Mouse (Mus musculus) midbrain, embryonic 13.5 days (tissue): ENCODE measurements around the gene Fancd2os. TPM values are rescaled to one million over a fixed set of nuclear protein-coding genes. Genes with fewer than 3 reads are reported as not detected.
A peak's percentile ranks its signal among the peaks of the same experiment; 100 is the strongest.

Experiments used
- ATAC-seq: fragments of 200-750 bp; cut with Nextera tagmentation; 2 replicates; pipeline ENCODE4 v1.8.0; 2017; ENCODE audit warnings: mild to moderate bottlenecking, moderate TSS enrichment, moderate library complexity
- H3K27ac ChIP-seq: fragments of 300-500 bp; sonication (generic); 2 replicates; pipeline ENCODE4 v1.5.1; 2015; ENCODE audit warnings: inconsistent platforms, mild to moderate bottlenecking, moderate library complexity
- H3K27me3 ChIP-seq: fragments of 300-500 bp; sonication (generic); 2 replicates; pipeline ENCODE4 v1.6.1; 2015; ENCODE audit warnings: mild to moderate bottlenecking, inconsistent platforms
- H3K36me3 ChIP-seq: fragments of 300-500 bp; sonication (generic); 2 replicates; pipeline ENCODE4 v1.6.1; 2015; ENCODE audit warnings: mild to moderate bottlenecking, inconsistent platforms
- H3K4me1 ChIP-seq: fragments of 300-500 bp; sonication (generic); replicated peaks from 2 replicates; pipeline ENCODE4 v1.6.1; 2015; ENCODE audit warnings: inconsistent platforms
- H3K4me2 ChIP-seq: fragments of 300-500 bp; sonication (generic); replicated peaks from 2 replicates; pipeline ENCODE4 v1.6.1; 2015; ENCODE audit warnings: moderate library complexity, mild to moderate bottlenecking, inconsistent platforms
- H3K4me3 ChIP-seq: fragments of 300-500 bp; sonication (generic); replicated peaks from 2 replicates; pipeline ENCODE4 v1.5.1; 2015; ENCODE audit warnings: mild to moderate bottlenecking, inconsistent platforms
- H3K9ac ChIP-seq: fragments of 300-500 bp; sonication (generic); replicated peaks from 2 replicates; pipeline ENCODE4 v1.6.1; 2015; ENCODE audit warnings: mild to moderate bottlenecking, inconsistent platforms
- H3K9me3 ChIP-seq: fragments of 300-500 bp; sonication (generic); 2 replicates; pipeline ENCODE4 v1.6.1; 2016; ENCODE audit warnings: mild to moderate bottlenecking, inconsistent platforms
- WGBS: fragments of 180-500 bp; shearing (Covaris S2); methylation state at CpG from one replicate; pipeline ENCODE4 v1.1.7; 2015; 5-methylcytosine and 5-hydroxymethylcytosine counted together
- polyA plus RNA-seq: library from polyadenylated mRNA; unstranded; fragments of >200 nt; fragmentation: Nextera tagmentation; extraction: Ambion mirVana; gene quantifications from 2 replicates; pipeline ENCODE4 v1.2.1, GENCODE M21; 2015

Fancd2os gene
- polyA plus RNA-seq, 1 experiment from 2014 or later, result not detected

GRCm38 (mm10) chr6:113603993-113604392 lies 3.5 kb upstream of the Fancd2os start:
- H3K27ac ChIP-seq, result peak overlapping the region; percentile 53; the same call in 1 of the 2 replicates
- H3K9me3 ChIP-seq, result no peaks in the 10 kb centered on the region
- H3K27me3 ChIP-seq, result no peaks in the 10 kb centered on the region
- WGBS, result 54% methylated on average over 12 of the region's 12 CpGs
- H3K36me3 ChIP-seq, result 0 out of 2 replicates have a peak, but pooled peaks cover 4% of the 10 kb centered on the region
- H3K9ac ChIP-seq, result peak overlapping the region; percentile 92
- H3K4me2 ChIP-seq, result peak overlapping the region; percentile 85
- peak overlapping the region; percentile 89 for H3K4me3 ChIP-seq
- peaks cover 25% of the 10 kb centered on the region for H3K4me1 ChIP-seq
- no peak for ATAC-seq

GRCm38 (mm10) chr6:113602821-113603220 lies 2.3 kb upstream of the Fancd2os start:
- Histone ChIP-seq H3K4me1 (peaks cover 25% of the 10 kb centered on the region), H3K4me2 (no peak overlapping the region), H3K27ac (no peak overlapping the region), H3K9ac (no peak overlapping the region), H3K4me3 (no peak overlapping the region), H3K27me3 (no peaks in the 10 kb centered on the region), H3K9me3 (no peaks in the 10 kb centered on the region), H3K36me3 (0 out of 2 replicates have a peak, but pooled peaks cover 4% of the 10 kb centered on the region)
- ATAC-seq, result no peak
- 95% methylated on average over 6 of the region's 6 CpGs for WGBS

- no peak for ATAC-seq
- Histone ChIP-seq H3K9me3 (no peaks in the 10 kb centered on the region), H3K4me2 (no peak overlapping the region), H3K36me3 (no peaks in the 10 kb centered on the region), H3K9ac (no peak overlapping the region), H3K27me3 (no peaks in the 10 kb centered on the region), H3K4me1 (peaks cover 5% of the 10 kb centered on the region), H3K27ac (no peak overlapping the region), H3K4me3 (no peak overlapping the region)
- WGBS, result 77% methylated on average over 5 of the region's 5 CpGs
Measured at GRCm38 (mm10) chr6:113599833-113600232, 682 bp downstream of the Fancd2os start.

GRCm38 (mm10) chr6:113597945-113598344 lies 2.6 kb downstream of the Fancd2os start:
- ATAC-seq, result no peak
- Histone ChIP-seq H3K36me3 (no peaks in the 10 kb centered on the region), H3K4me2 (no peak overlapping the region), H3K9me3 (no peaks in the 10 kb centered on the region), H3K4me1 (peaks cover 5% of the 10 kb centered on the region), H3K9ac (no peak overlapping the region), H3K27ac (no peak overlapping the region), H3K4me3 (no peak overlapping the region), H3K27me3 (no peaks in the 10 kb centered on the region)
- 88% methylated on average over 4 of the region's 4 CpGs for WGBS

- 92% methylated on average over 2 of the region's 2 CpGs for WGBS
- H3K4me3 ChIP-seq, result no peak overlapping the region
- no peak overlapping the region for H3K9ac ChIP-seq
- no peaks in the 10 kb centered on the region for H3K9me3 ChIP-seq
- no peaks in the 10 kb centered on the region for H3K36me3 ChIP-seq
- H3K27me3 ChIP-seq, result no peaks in the 10 kb centered on the region
- H3K27ac ChIP-seq, result no peak overlapping the region
- H3K4me2 ChIP-seq, result no peak overlapping the region
- H3K4me1 ChIP-seq, result no peaks in the 10 kb centered on the region
- no peak for ATAC-seq
Measured at GRCm38 (mm10) chr6:113592637-113593036, 7.9 kb downstream of the Fancd2os start.

- Histone ChIP-seq H3K27ac (no peak overlapping the region), H3K4me3 (no peak overlapping the region), H3K9me3 (no peaks in the 10 kb centered on the region), H3K9ac (no peak overlapping the region), H3K4me2 (no peak overlapping the region), H3K4me1 (no peaks in the 10 kb centered on the region), H3K27me3 (no peaks in the 10 kb centered on the region), H3K36me3 (no peaks in the 10 kb centered on the region)
- no peak for ATAC-seq
- WGBS, result 87% methylated on average over 5 of the region's 5 CpGs
Measured at GRCm38 (mm10) chr6:113586466-113587183, 13.9 kb downstream of the Fancd2os start.

- H3K36me3 ChIP-seq, result no peaks in the 10 kb centered on the region
- no peak overlapping the region for H3K9ac ChIP-seq
Measured at GRCm38 (mm10) chr6:113585065-113585464, 15.4 kb downstream of the Fancd2os start.

GRCm38 (mm10) chr6:113583023-113583422 lies 17.5 kb downstream of the Fancd2os start:
- Histone ChIP-seq H3K36me3 (no peaks in the 10 kb centered on the region), H3K4me3 (no peak overlapping the region), H3K9ac (no peak overlapping the region), H3K4me1 (no peaks in the 10 kb centered on the region), H3K27me3 (no peaks in the 10 kb centered on the region), H3K4me2 (no peak overlapping the region), H3K27ac (no peak overlapping the region), H3K9me3 (no peaks in the 10 kb centered on the region)
- 93% methylated on average over 4 of the region's 4 CpGs for WGBS
- ATAC-seq, result no peak

More at GRCm38 (mm10) chr6:113585065-113585464, 15.4 kb downstream of the Fancd2os start:
- ATAC-seq, result no peak
- 94% methylated on average over 5 of the region's 5 CpGs for WGBS
- Histone ChIP-seq H3K9me3 (no peaks in the 10 kb centered on the region), H3K4me3 (no peak overlapping the region), H3K4me2 (no peak overlapping the region), H3K4me1 (no peaks in the 10 kb centered on the region), H3K27ac (no peak overlapping the region), H3K27me3 (no peaks in the 10 kb centered on the region)

- Histone ChIP-seq H3K27me3 (no peaks in the 10 kb centered on the region), H3K4me2 (no peak overlapping the region), H3K4me1 (no peaks in the 10 kb centered on the region), H3K9me3 (no peaks in the 10 kb centered on the region), H3K27ac (no peak overlapping the region), H3K36me3 (peaks cover 8% of the 10 kb centered on the region; the same call in 1 of the 2 replicates), H3K9ac (no peak overlapping the region), H3K4me3 (no peak overlapping the region)
- WGBS, result 94% methylated on average over 3 of the region's 3 CpGs
- no peak for ATAC-seq
Measured at GRCm38 (mm10) chr6:113579306-113579705, 21.2 kb downstream of the Fancd2os start.

GRCm38 (mm10) chr6:113576044-113576443 lies 24.5 kb downstream of the Fancd2os start:
- no peak overlapping the region for H3K27ac ChIP-seq
- H3K27me3 ChIP-seq, result no peaks in the 10 kb centered on the region
- no peak overlapping the region for H3K4me3 ChIP-seq
- ATAC-seq, result no peak
- H3K4me2 ChIP-seq, result no peak overlapping the region
- H3K4me1 ChIP-seq, result no peaks in the 10 kb centered on the region
- WGBS, result 96% methylated on average over 6 of the region's 6 CpGs
- no peaks in the 10 kb centered on the region for H3K9me3 ChIP-seq
- H3K36me3 ChIP-seq, result peaks cover 8% of the 10 kb centered on the region; the same call in 1 of the 2 replicates
- H3K9ac ChIP-seq, result no peak overlapping the region

- Histone ChIP-seq H3K27me3 (no peaks in the 10 kb centered on the region), H3K4me2 (no peak overlapping the region), H3K4me3 (no peak overlapping the region), H3K9me3 (no peaks in the 10 kb centered on the region), H3K9ac (no peak overlapping the region), H3K4me1 (no peaks in the 10 kb centered on the region), H3K27ac (no peak overlapping the region), H3K36me3 (peaks cover 10% of the 10 kb centered on the region; the same call in 1 of the 2 replicates)
- WGBS, result 91% methylated on average over 1 of the region's 1 CpGs
- ATAC-seq, result no peak
Measured at GRCm38 (mm10) chr6:113564557-113564956, 36.0 kb downstream of the Fancd2os start.

GRCm38 (mm10) chr6:113559736-113560135 lies 40.8 kb downstream of the Fancd2os start:
- H3K27ac ChIP-seq, result no peak overlapping the region
- H3K4me3 ChIP-seq, result no peak overlapping the region
- H3K27me3 ChIP-seq, result no peaks in the 10 kb centered on the region
- no peak overlapping the region for H3K4me2 ChIP-seq
- H3K9ac ChIP-seq, result no peak overlapping the region
- no peaks in the 10 kb centered on the region; the same call in 1 of the 2 replicates for H3K36me3 ChIP-seq
- WGBS, result 56% methylated on average over 6 of the region's 6 CpGs
- H3K4me1 ChIP-seq, result no peaks in the 10 kb centered on the region
- H3K9me3 ChIP-seq, result no peaks in the 10 kb centered on the region
- ATAC-seq, result no peak
